ENCODE assay signal across 21 mouse cellular contexts in the genomic region with DNA sequence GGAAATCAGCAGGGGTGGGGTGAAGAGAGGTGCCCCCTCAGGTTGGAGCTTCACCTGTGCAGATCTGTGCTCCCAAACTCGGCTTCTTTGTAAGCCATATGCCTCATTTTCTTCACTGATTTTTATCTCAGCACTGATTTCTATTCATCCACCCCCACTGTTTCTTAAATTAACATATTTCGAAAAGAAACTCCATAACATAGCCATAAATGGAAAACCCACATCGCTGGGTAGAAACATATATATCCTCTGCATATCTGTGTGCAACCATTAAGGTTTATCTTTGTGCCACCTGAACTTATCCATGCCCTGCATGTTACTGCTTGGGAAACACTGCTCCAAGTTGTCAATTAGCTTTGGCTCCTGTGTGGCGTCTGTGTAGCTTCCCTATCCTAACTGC. TPM values are rescaled to one million over a fixed set of nuclear protein-coding genes. Genes with fewer than 3 reads are reported as not detected.
"Had no signal": no experiment of that assay in that cellular context is flagged by ENCODE, and none has a peak within 500 bp of the region (broad histone marks: within the 10 kb centered on the region; RNA-seq: fewer than 3 reads in every experiment).

No protein-coding gene starts in this region.

- DNase-seq: kidney, adult 11 months; kidney, adult 8-10 months; kidney, postnatal 10 days; kidney, postnatal 36 days; liver, embryonic 13.5 days; lung, adult 2 months; lung, postnatal 14 days; lung, postnatal 4 days; retina, postnatal 1 day; thymus, adult 2 months; thymus, postnatal 14 days; thymus, postnatal 4 days had no signal

- ATAC-seq: intestine, embryonic 15.5 days; midbrain, embryonic 16.5 days had no signal

RNA-seq across cellular contexts. Expression of gene Mfsd6l, which starts 29.5 kb away (rescaled TPM):
- total RNA-seq: layer of hippocampus, postnatal 25 days; liver, adult 2 months; megakaryocyte-erythroid progenitor cell, adult 5-6 weeks had no signal
- polyA plus RNA-seq: limb, embryonic 11.5 days; liver, embryonic 13.5 days; midbrain, embryonic 12.5 days; myocyte; neural tube, embryonic 13.5 days had no signal
